Mouse (Mus musculus) limb, embryonic 12.5 days (tissue): ENCODE results near the gene Hoxb6. TPM values are rescaled to one million over a fixed set of nuclear protein-coding genes. Genes with fewer than 3 reads are reported as not detected.

ENCODE experiments used
- microRNA counts: library from miRNA; unstranded; fragments of <30 nt; microRNA quantifications from one replicate; lab custom pipeline; 2017
- microRNA-seq: library from miRNA; unstranded; fragments of <30 nt; microRNA quantifications from one replicate; pipeline ENCODE4, GENCODE M21; 2017
- polyA plus RNA-seq: library from polyadenylated mRNA; unstranded; fragments of >200 nt; fragmentation: Nextera tagmentation; extraction: Ambion mirVana; gene quantifications from 2 replicates; pipeline ENCODE4 v1.2.1, GENCODE M21; 2016

Hoxb6 gene
- polyA plus RNA-seq, 1 experiment from 2014 or later: 1.0 TPM

MicroRNAs encoded within 50 kb of the gene (microRNA counts, 519-probe panel; counts per million panel counts)
- microRNA mmu-miR-10a (lab: Ali Mortazavi, UCI) (4,714 counts per million, percentile 40 among the panel's probes with 10 or more counts), microRNA mmu-miR-196a (lab: Ali Mortazavi, UCI) (7,559 counts per million, percentile 86 among the panel's probes with 10 or more counts)

Small RNA genes within 50 kb of the gene (microRNA-seq; reads per million reads assigned to microRNA genes)
- gene Mir10a (8,302 reads per million, percentile 94 among the genes with 10 or more reads in this experiment), gene Mir196a-1 (31.4 reads per million, percentile 37 among the genes with 10 or more reads in this experiment)

Other genes starting within 250 kb of the Hoxb6 start
- 46.0 and 50.9 TPM in 2 replicates for gene Ube2z, start 227.1 kb upstream of the Hoxb6 start, polyA plus RNA-seq
- 492 and 507 TPM in 2 replicates for gene Atp5g1, start 216.8 kb upstream of the Hoxb6 start, polyA plus RNA-seq
- gene Calcoco2, start 180.5 kb upstream of the Hoxb6 start, polyA plus RNA-seq: not detected in 2 replicates
- gene Ttll6, start 158.7 kb upstream of the Hoxb6 start, polyA plus RNA-seq: not detected in 2 replicates
- not detected in 2 replicates for gene Hoxb13, start 98.2 kb upstream of the Hoxb6 start, polyA plus RNA-seq
- 1.0 and 1.3 TPM in 2 replicates for gene Hoxb9, start 21.0 kb upstream of the Hoxb6 start, polyA plus RNA-seq
- gene Hoxb8, start 10.6 kb upstream of the Hoxb6 start, polyA plus RNA-seq: 0.24 and 0.40 TPM in 2 replicates
- gene Hoxb7, start 5.9 kb upstream of the Hoxb6 start, polyA plus RNA-seq: 1.8 and 2.1 TPM in 2 replicates
- gene Hoxb5, start 10.9 kb downstream of the Hoxb6 start, polyA plus RNA-seq: 0.83 and 2.1 TPM in 2 replicates
- 0.56 and 0.73 TPM in 2 replicates for gene Hoxb4, start 25.8 kb downstream of the Hoxb6 start, polyA plus RNA-seq
- 0.55 and 0.68 TPM in 2 replicates for gene Hoxb3, start 30.9 kb downstream of the Hoxb6 start, polyA plus RNA-seq
- 5.1 and 6.0 TPM in 2 replicates for gene Hoxb2, start 58.0 kb downstream of the Hoxb6 start, polyA plus RNA-seq
- gene Hoxb1, start 73.3 kb downstream of the Hoxb6 start, polyA plus RNA-seq: not detected in 2 replicates
- 0.31 and 0.37 TPM in 2 replicates for gene Skap1, start 172.1 kb downstream of the Hoxb6 start, polyA plus RNA-seq